Mouse (Mus musculus) heart, adult 8-10 months (tissue): Measurements from ENCODE around the gene Tctex1d2. TPM values are rescaled to one million over a fixed set of nuclear protein-coding genes. Genes with fewer than 3 reads are reported as not detected.

ENCODE experiments used
- DNase-seq: peaks from one replicate; pipeline ENCODE4 v3.0.0; 2022; ENCODE audit warnings: low spot score
- total RNA-seq, 4 experiments: library from RNA; stranded (reverse); gene quantifications; 2 replicates each; pipeline ENCODE4 v1.2.4; 2022

The Tctex1d2 gene
- total RNA-seq, 4 experiments from 2014 or later: 6.2 to 10.5 (median 8.3) TPM

GRCm38 (mm10) chr16:32468488-32468887 is 49.0 kb downstream of the Tctex1d2 start:
- DNase-seq: no peak

- no peak for DNase-seq
These were observed 50.1 kb downstream of the Tctex1d2 start for GRCm38 (mm10) chr16:32469404-32470105.

GRCm38 (mm10) chr16:32472276-32473015 is 52.9 kb downstream of the Tctex1d2 start:
- no peak for DNase-seq

GRCm38 (mm10) chr16:32477315-32477714 is 57.8 kb downstream of the Tctex1d2 start:
- no peak for DNase-seq

Other genes with a start within 250 kb of the Tctex1d2 start
- not detected for gene Bex6, start 239.9 kb upstream of the Tctex1d2 start, total RNA-seq
- gene Fbxo45, start 172.5 kb upstream of the Tctex1d2 start, total RNA-seq: 10 to 100 TPM; 11.4 to 14.0 (median 13.2) TPM
- 1 to 10 TPM; 3.8 to 8.3 (median 7.3) TPM for gene Wdr53, start 172.5 kb upstream of the Tctex1d2 start, total RNA-seq
- gene Smco1, start 148.2 kb upstream of the Tctex1d2 start, total RNA-seq: 10 to 100 TPM; 21.6 to 33.8 (median 27.9) TPM
- 10 to 100 TPM; 11.3 to 15.3 (median 12.1) TPM for gene Rnf168, start 142.2 kb upstream of the Tctex1d2 start, total RNA-seq
- gene Ubxn7, start 87.4 kb upstream of the Tctex1d2 start, total RNA-seq: 10 to 100 TPM; 23.1 to 27.1 (median 24.5) TPM
- gene Tm4sf19, start 19.2 kb upstream of the Tctex1d2 start, total RNA-seq: not detected
- 100 to 1,000 TPM; 118 to 125 (median 123) TPM for gene Pcyt1a, start 11.2 kb downstream of the Tctex1d2 start, total RNA-seq
- gene Slc51a, start 68.2 kb downstream of the Tctex1d2 start, total RNA-seq: under 1 TPM; 0.19 to 0.40 (median 0.25) TPM
- gene Zdhhc19, start 76.6 kb downstream of the Tctex1d2 start, total RNA-seq: not detected
- gene Tfrc, start 189.2 kb downstream of the Tctex1d2 start, total RNA-seq: 10 to 100 TPM; 21.4 to 53.5 (median 38.0) TPM
- gene Tnk2, start 224.2 kb downstream of the Tctex1d2 start, total RNA-seq: 10 to 100 TPM; 18.6 to 22.6 (median 21.4) TPM